In genomic region chr5:135465833-135466291, GRCm38 (mm10) we compare ENCODE assay signal across 7 mouse cellular contexts.
A peak's percentile ranks its signal among the peaks of the same experiment; 100 is the strongest.
DNase-seq lines count a peak whose midpoint lies in the region; ATAC-seq and TF ChIP-seq lines count a peak whose summit lies in the region.

No protein-coding gene starts in this region.

- no peak overlapping the region for H3K9ac ChIP-seq in hindbrain, embryonic 15.5 days
- no peak overlapping the region for H3K9ac ChIP-seq in neural tube, embryonic 12.5 days

- no peak overlapping the region for H3K4me3 ChIP-seq in bone marrow macrophage, adult 2 months (ENCODE audit: insufficient read depth, low read length)
- no peak overlapping the region for H3K4me3 ChIP-seq in cerebellum, adult 2 months (replicated peaks; ENCODE audit: insufficient read depth, low read depth, low read length)
- peak overlapping the region; percentile 2 for H3K4me3 ChIP-seq in gastrocnemius, adult 2 months
- H3K4me3 ChIP-seq in hindbrain, embryonic 15.5 days, result no peak overlapping the region
- no peak overlapping the region for H3K4me3 ChIP-seq in limb, embryonic 10.5 days
- H3K4me3 ChIP-seq in neural tube, embryonic 12.5 days, result no peak overlapping the region

- no peak for TF ChIP-seq POLR2A in bone marrow macrophage, adult 2 months (IDR thresholded peaks at IDR 0.05; ENCODE audit: borderline replicate concordance, low read depth, low read length)
- TF ChIP-seq POLR2A in cerebellum, adult 2 months (IDR thresholded peaks at IDR 0.05; ENCODE audit: borderline replicate concordance, insufficient read depth, low read length), result no peak

- no peaks in the 10 kb centered on the region for H3K27me3 ChIP-seq in cerebellum, adult 2 months (ENCODE audit: control insufficient read depth, insufficient read depth, low read length)
- no peaks in the 10 kb centered on the region for H3K27me3 ChIP-seq in hindbrain, embryonic 15.5 days
- no peaks in the 10 kb centered on the region for H3K27me3 ChIP-seq in limb, embryonic 10.5 days (ENCODE audit: low read depth, poor library complexity, severe bottlenecking)
- no peaks in the 10 kb centered on the region for H3K27me3 ChIP-seq in neural tube, embryonic 12.5 days (replicated peaks)

- H3K4me2 ChIP-seq in hindbrain, embryonic 15.5 days, result no peak overlapping the region
- H3K4me2 ChIP-seq in neural tube, embryonic 12.5 days (replicated peaks), result no peak overlapping the region

- H3K27ac ChIP-seq in bone marrow macrophage, adult 2 months (ENCODE audit: insufficient read depth, low read depth, low read length), result peak overlapping the region; percentile 92
- H3K27ac ChIP-seq in cerebellum, adult 2 months (ENCODE audit: insufficient read depth, low read length), result peak overlapping the region; percentile 93; the same call in 1 of the 2 replicates
- peak overlapping the region; percentile 81 for H3K27ac ChIP-seq in gastrocnemius, adult 2 months
- H3K27ac ChIP-seq in hindbrain, embryonic 15.5 days (replicated peaks), result peak overlapping the region; percentile 69
- peak overlapping the region; percentile 66 for H3K27ac ChIP-seq in limb, embryonic 10.5 days
- H3K27ac ChIP-seq in neural tube, embryonic 12.5 days, result peak overlapping the region; percentile 11; the same call in 1 of the 2 replicates

- peaks cover 72% of the 10 kb centered on the region for H3K4me1 ChIP-seq in bone marrow macrophage, adult 2 months (ENCODE audit: control insufficient read depth, insufficient read depth, low read length)
- peaks cover 12% of the 10 kb centered on the region for H3K4me1 ChIP-seq in cerebellum, adult 2 months (ENCODE audit: control insufficient read depth, insufficient read depth, low read length)
- H3K4me1 ChIP-seq in hindbrain, embryonic 15.5 days (replicated peaks), result peaks cover 14% of the 10 kb centered on the region
- H3K4me1 ChIP-seq in limb, embryonic 10.5 days, result peaks cover 6% of the 10 kb centered on the region
- H3K4me1 ChIP-seq in neural tube, embryonic 12.5 days, result peaks cover 11% of the 10 kb centered on the region

- H3K9me3 ChIP-seq in hindbrain, embryonic 15.5 days, result no peaks in the 10 kb centered on the region
- no peaks in the 10 kb centered on the region for H3K9me3 ChIP-seq in limb, embryonic 10.5 days (replicated peaks)
- no peaks in the 10 kb centered on the region for H3K9me3 ChIP-seq in neural tube, embryonic 12.5 days

- ATAC-seq in hindbrain, embryonic 15.5 days (ENCODE audit: low FRiP score, low read depth), result peak; percentile 63; the same call in 1 of the 2 replicates
- peak; percentile 37; the same call in 1 of the 2 replicates for ATAC-seq in neural tube, embryonic 12.5 days (ENCODE audit: low FRiP score, low read depth)
- no peak for ATAC-seq in erythroid progenitor cell, adult 5-6 weeks (replicated peaks; ENCODE audit: low FRiP score, poor library complexity, severe bottlenecking)

- 6% methylated on average over 7 of the region's 7 CpGs for WGBS in cerebellum, adult 2 months
- 38% methylated on average over 7 of the region's 7 CpGs for WGBS in hindbrain, embryonic 15.5 days
- WGBS in limb, embryonic 10.5 days, result 83% methylated on average over 7 of the region's 7 CpGs
- 58% methylated on average over 7 of the region's 7 CpGs for WGBS in neural tube, embryonic 12.5 days

- intact Hi-C loops in gastrocnemius, adult 2 months (cut with DNase I), result no loop called here

- no peak for TF ChIP-seq CTCF in bone marrow macrophage, adult 2 months (IDR thresholded peaks at IDR 0.05; ENCODE audit: low read depth, low read length)
- TF ChIP-seq CTCF in cerebellum, adult 2 months (IDR thresholded peaks at IDR 0.05; ENCODE audit: borderline replicate concordance, insufficient read depth, low read depth, low read length), result no peak
- TF ChIP-seq CTCF in gastrocnemius, adult 2 months (IDR thresholded peaks at IDR 0.05), result no peak

- no peaks in the 10 kb centered on the region for H3K36me3 ChIP-seq in hindbrain, embryonic 15.5 days
- H3K36me3 ChIP-seq in limb, embryonic 10.5 days, result peaks cover 31% of the 10 kb centered on the region
- peaks cover 10% of the 10 kb centered on the region for H3K36me3 ChIP-seq in neural tube, embryonic 12.5 days

- peak; percentile 43 to 56 for DNase-seq in cerebellum, adult 2 months
- peak; percentile 61 for DNase-seq in gastrocnemius, adult 2 months
- DNase-seq in limb, embryonic 10.5 days (ENCODE audit: low spot score), result no peak

Comparison
In these comparisons a context has a peak if more than half of its experiments do, and no peak if none do; other contexts are left out.
1. H3K27ac ChIP-seq: peak in every context shown above with its lines; median percentile 93 in cerebellum, adult 2 months; 92 in bone marrow macrophage, adult 2 months; 81 in gastrocnemius, adult 2 months; 69 in hindbrain, embryonic 15.5 days; 66 in limb, embryonic 10.5 days; 11 in neural tube, embryonic 12.5 days.